Mouse (Mus musculus): ENCODE data around the gene Krt33b. TPM values are rescaled to one million over a fixed set of nuclear protein-coding genes. Genes with fewer than 3 reads are reported as not detected.

The Krt33b gene
- polyA plus RNA-seq (2021; fragmentation: Nextera tagmentation), result not detected in 2 replicates
- long read RNA-seq, experiment 1, result 0 reads
- long read RNA-seq, experiment 2, result 0 reads

DNA sequence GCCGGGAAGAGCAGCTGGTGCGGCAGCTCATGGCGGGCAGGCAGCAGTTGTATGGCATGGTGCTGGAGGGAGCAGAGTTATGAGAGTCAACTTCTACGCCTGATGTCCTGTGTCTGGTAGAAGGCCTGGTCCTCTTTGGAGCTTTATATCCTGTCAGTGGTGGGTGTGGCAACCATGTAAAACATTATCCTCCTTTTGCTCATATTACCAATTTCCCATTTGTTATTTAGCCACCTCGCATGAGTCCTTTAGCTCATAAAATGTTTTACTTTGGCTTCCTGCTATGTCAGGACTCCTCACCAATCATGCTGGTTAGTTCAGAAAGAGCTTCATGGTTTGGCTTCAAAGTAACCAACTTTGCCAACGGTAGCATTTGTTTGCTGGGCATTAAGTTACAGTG is at the start of gene Krt33b:
Krt33b (minus strand) TSS at position 101 of the 400 bp plus-strand sequence.

DNA sequence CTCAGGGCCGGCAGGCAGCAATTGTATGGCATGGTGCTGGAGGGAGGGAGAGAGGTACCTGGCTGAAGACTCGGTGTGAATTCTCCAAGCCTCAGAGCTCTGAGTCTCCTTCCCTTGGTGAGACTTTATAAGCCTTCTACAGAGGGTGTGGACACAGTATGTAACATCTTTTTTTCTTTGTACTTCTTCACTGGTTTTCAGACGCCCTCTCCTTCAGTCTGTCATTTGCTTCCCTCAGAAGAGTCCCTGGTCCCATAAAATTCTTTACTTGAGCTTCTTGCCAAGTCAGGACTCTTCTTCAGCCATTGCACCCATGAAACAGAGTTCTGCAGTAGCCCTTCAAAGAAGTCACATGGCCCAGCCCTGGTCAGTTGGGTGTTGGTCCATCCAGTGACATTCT is 20.8 kb upstream of the Krt33b start, which contains the start of gene Krt31:
Krt31 (minus strand) TSS at position 101 of the 400 bp plus-strand sequence.

DNA sequence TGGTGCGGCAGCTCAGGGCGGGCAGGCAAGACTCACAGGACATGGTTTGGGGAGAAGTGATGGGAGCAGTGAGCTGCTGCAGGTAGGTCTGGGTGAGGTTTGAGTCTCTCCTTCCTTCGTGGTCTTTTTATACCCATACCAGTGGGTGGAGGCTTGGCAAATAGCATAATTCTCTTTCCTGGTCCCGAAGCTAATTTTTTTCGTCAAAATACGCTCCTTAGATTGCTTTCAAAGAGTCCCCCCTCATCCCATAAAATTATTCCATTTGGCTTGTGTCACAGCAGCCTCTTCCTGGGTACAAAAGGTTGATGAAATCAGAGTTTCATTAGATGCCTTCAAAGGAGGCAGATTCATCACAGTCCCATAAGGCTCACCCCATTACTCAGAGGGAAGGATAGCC is 11.8 kb upstream of the Krt33b start, which contains the start of gene Krt34:
Krt34 (minus strand) TSS at position 101 of the 400 bp plus-strand sequence.

DNA sequence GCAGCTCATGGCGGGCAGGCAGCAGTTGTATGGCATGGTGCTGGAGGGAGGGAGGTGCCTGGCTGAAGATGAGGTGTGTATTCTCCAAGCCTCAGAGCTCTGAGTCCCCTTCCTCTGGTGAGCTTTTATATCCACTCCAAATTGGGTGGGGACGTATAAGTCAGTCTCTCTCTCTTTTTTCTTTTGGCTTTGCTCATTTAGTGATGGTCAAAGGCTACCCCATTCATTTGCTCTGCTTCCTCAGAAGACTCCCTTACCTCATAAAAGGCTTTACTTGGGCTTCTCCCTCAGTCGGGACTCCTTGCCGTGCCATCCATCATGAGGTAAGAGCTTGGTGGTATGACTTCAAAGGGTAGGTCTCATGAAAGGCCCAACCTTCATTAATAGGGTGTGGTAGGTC is 13.6 kb downstream of the Krt33b start, which contains the start of gene Krt33a:
Krt33a (minus strand) TSS at position 101 of the 400 bp plus-strand sequence.

DNA sequence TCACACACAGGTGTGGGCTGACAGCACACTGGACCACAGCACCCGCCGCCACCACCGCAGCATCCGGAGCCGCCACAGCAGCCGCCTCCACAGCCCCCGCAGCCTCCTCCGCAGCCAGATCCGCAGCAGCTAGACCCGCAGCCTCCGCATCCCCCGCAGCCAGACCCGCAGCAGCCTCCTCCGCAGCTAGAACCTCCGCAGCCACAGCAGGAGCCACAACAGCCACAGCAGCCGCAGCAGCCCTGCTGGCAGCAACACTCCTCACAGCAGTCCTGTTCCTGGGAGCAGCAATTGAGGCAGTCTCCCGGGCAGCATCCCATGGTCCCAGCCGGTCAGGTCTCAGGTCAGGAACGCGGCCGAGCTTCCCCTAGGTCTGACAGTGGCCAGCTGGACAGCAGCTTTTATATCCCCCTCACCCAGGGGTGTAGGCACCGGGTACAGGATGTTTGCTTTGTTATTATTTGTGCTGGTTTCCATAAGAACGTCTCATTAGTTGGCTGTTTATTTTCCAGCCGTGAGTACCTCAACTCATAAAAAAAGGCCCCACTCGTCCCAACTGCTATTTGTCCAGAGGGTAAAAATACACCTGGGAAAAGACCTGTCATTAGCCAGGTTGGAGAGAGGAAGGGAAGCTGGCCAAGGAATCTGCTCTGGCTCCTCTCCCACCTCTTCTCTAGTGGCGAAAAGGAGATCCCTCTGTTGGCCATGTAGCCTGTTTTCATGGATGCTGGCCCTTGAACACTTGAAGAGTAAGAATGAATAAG is 35.9 kb downstream of the Krt33b start, which contains the start of gene Krtap17-1:
Krtap17-1 (minus strand) TSS at position 375 of the 764 bp plus-strand sequence.

DNA sequence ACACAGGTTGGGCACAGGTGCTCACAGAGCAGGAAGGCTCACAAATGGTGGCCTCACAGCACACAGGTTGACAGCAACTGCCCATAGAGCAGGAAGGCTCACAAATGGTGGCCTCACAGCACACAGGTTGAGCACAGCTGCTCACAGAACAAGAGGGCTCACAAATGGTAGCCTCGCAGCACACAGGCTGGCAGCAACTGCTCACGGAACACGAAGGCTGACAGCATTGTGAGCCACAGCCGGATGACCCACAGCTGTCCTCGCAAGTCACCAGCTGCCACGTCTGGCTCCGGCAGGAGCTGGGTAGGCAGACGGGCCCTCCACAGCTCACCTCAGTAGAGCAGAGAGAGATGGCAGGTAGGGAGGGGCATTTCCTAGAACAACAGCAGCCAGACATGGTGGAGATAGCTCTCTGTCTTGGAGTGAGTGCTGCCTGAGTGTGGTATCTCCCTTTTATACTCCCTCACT is 43.5 kb downstream of the Krt33b start, which contains the start of gene Krtap16-1:
Krtap16-1 (minus strand) TSS at position 418 of the 468 bp plus-strand sequence.

DNA sequence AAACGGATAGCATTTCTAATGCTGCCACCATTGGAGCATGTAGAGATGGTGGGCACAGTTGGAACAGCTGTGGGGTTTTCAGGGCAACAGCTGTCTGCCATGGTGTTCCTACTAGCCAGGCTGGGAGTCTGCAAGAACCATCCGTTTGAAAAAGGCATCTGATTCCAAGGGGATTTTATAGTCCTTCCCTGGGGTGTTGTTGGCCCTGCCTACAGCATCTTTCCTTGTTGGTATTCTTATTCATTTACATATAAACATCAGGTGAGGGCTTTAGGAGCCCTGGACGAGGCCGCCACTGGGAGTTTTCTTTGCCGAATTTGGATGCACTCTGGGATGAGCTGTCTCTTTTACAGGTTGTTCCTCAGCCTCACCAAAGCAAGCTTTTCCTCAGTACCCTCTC is 50.7 kb downstream of the Krt33b start, which contains the start of gene Krtap29-1:
Krtap29-1 (minus strand) TSS at position 101 of the 400 bp plus-strand sequence.

Other genes with a start within 250 kb of the Krt33b start
- not detected in 2 replicates for gene Krtap4-8, start 249.2 kb downstream of the Krt33b start, polyA plus RNA-seq (2021; fragmentation: Nextera tagmentation)
- gene Krtap4-9, start 244.7 kb downstream of the Krt33b start, polyA plus RNA-seq (2021; fragmentation: Nextera tagmentation), result not detected in 2 replicates
- not detected in 2 replicates for gene Gm11596, start 236.4 kb downstream of the Krt33b start, polyA plus RNA-seq (2021; fragmentation: Nextera tagmentation)
- not detected in 2 replicates for gene Gm11569, start 230.9 kb downstream of the Krt33b start, polyA plus RNA-seq (2021; fragmentation: Nextera tagmentation)
- gene Gm11554, start 225.4 kb downstream of the Krt33b start, polyA plus RNA-seq (2021; fragmentation: Nextera tagmentation), result not detected in 2 replicates
- gene Krtap4-13, start 220.0 kb downstream of the Krt33b start, polyA plus RNA-seq (2021; fragmentation: Nextera tagmentation), result not detected in 2 replicates
- gene Gm11564, start 214.2 kb downstream of the Krt33b start, polyA plus RNA-seq (2021; fragmentation: Nextera tagmentation), result not detected in 2 replicates
- not detected in 2 replicates for gene 2300003K06Rik, start 191.8 kb downstream of the Krt33b start, polyA plus RNA-seq (2021; fragmentation: Nextera tagmentation)
- not detected in 2 replicates for gene Krtap4-16, start 178.3 kb downstream of the Krt33b start, polyA plus RNA-seq (2021; fragmentation: Nextera tagmentation)
- gene Gm11568, start 172.0 kb downstream of the Krt33b start, polyA plus RNA-seq (2021; fragmentation: Nextera tagmentation), result not detected in 2 replicates
- not detected in 2 replicates for gene Gm11559, start 165.4 kb downstream of the Krt33b start, polyA plus RNA-seq (2021; fragmentation: Nextera tagmentation)
- gene Krtap9-1, start 156.5 kb downstream of the Krt33b start, polyA plus RNA-seq (2021; fragmentation: Nextera tagmentation), result not detected in 2 replicates
- gene Gm11567, start 150.7 kb downstream of the Krt33b start, polyA plus RNA-seq (2021; fragmentation: Nextera tagmentation), result not detected in 2 replicates
- not detected in 2 replicates for gene Krtap31-1, start 121.9 kb downstream of the Krt33b start, polyA plus RNA-seq (2021; fragmentation: Nextera tagmentation)
- gene Gm11565, start 115.1 kb downstream of the Krt33b start, polyA plus RNA-seq (2021; fragmentation: Nextera tagmentation), result not detected in 2 replicates
- not detected in 2 replicates for gene Krtap31-2, start 93.6 kb downstream of the Krt33b start, polyA plus RNA-seq (2021; fragmentation: Nextera tagmentation)
- gene Krtap9-5, start 81.4 kb downstream of the Krt33b start, polyA plus RNA-seq (2021; fragmentation: Nextera tagmentation), result not detected in 2 replicates
- not detected in 2 replicates for gene Krtap29-1, start 50.8 kb downstream of the Krt33b start, polyA plus RNA-seq (2021; fragmentation: Nextera tagmentation)
- not detected in 2 replicates for gene Krtap16-1, start 43.3 kb downstream of the Krt33b start, polyA plus RNA-seq (2021; fragmentation: Nextera tagmentation)
- gene Krtap17-1, start 35.9 kb downstream of the Krt33b start, polyA plus RNA-seq (2021; fragmentation: Nextera tagmentation), result not detected in 2 replicates
- not detected in 2 replicates for gene Krt33a, start 13.7 kb downstream of the Krt33b start, polyA plus RNA-seq (2021; fragmentation: Nextera tagmentation)
- not detected in 2 replicates for gene Krt34, start 11.7 kb upstream of the Krt33b start, polyA plus RNA-seq (2021; fragmentation: Nextera tagmentation)
- 0.16 TPM in 1 of 2 replicates, not detected in the other for gene Krt31, start 20.7 kb upstream of the Krt33b start, polyA plus RNA-seq (2021; fragmentation: Nextera tagmentation)
- gene Krt32, start 58.4 kb upstream of the Krt33b start, polyA plus RNA-seq (2021; fragmentation: Nextera tagmentation), result not detected in 2 replicates
- gene Krt35, start 66.4 kb upstream of the Krt33b start, polyA plus RNA-seq (2021; fragmentation: Nextera tagmentation), result not detected in 2 replicates
- not detected in 2 replicates for gene Krt36, start 75.8 kb upstream of the Krt33b start, polyA plus RNA-seq (2021; fragmentation: Nextera tagmentation)
- gene Krt13, start 91.7 kb upstream of the Krt33b start, polyA plus RNA-seq (2021; fragmentation: Nextera tagmentation), result not detected in 2 replicates
- gene Krt15, start 106.1 kb upstream of the Krt33b start, polyA plus RNA-seq (2021; fragmentation: Nextera tagmentation), result 0.11 and 0.40 TPM in 2 replicates
- gene Krt19, start 118.8 kb upstream of the Krt33b start, polyA plus RNA-seq (2021; fragmentation: Nextera tagmentation), result not detected in 2 replicates
- gene Krt9, start 163.4 kb upstream of the Krt33b start, polyA plus RNA-seq (2021; fragmentation: Nextera tagmentation), result 0.22 and 0.24 TPM in 2 replicates
- gene Krt14, start 177.7 kb upstream of the Krt33b start, polyA plus RNA-seq (2021; fragmentation: Nextera tagmentation), result not detected in 2 replicates
- gene Krt16, start 219.0 kb upstream of the Krt33b start, polyA plus RNA-seq (2021; fragmentation: Nextera tagmentation), result not detected in 2 replicates
- gene Krt17, start 231.2 kb upstream of the Krt33b start, polyA plus RNA-seq (2021; fragmentation: Nextera tagmentation), result 0.29 and 0.43 TPM in 2 replicates
- gene Krt42, start 240.0 kb upstream of the Krt33b start, polyA plus RNA-seq (2021; fragmentation: Nextera tagmentation), result not detected in 2 replicates